Mouse (Mus musculus) layer of hippocampus, adult 11-12 months (tissue): ENCODE measurements around the gene Ly6g6c.

ENCODE experiments used
- DNase-seq: peaks from one replicate; pipeline ENCODE4 v3.0.0; 2022; ENCODE audit warnings: low spot score

Ly6g6c gene

GRCm38 (mm10) chr17:35115046-35116019 lies 50.1 kb downstream of the Ly6g6c start, which contains the start of gene Ly6g5b:
Ly6g5b (minus strand) TSS chr17:35115428.
- no peak for DNase-seq
